Mouse (Mus musculus): Measurements from ENCODE around the gene Prr36. TPM values are rescaled to one million over a fixed set of nuclear protein-coding genes. Genes with fewer than 3 reads are reported as not detected.

Gene Prr36
- polyA plus RNA-seq (2015; fragmentation: Nextera tagmentation; extraction: Ambion mirVana), result 5.1 and 11.1 TPM in 2 replicates

DNA sequence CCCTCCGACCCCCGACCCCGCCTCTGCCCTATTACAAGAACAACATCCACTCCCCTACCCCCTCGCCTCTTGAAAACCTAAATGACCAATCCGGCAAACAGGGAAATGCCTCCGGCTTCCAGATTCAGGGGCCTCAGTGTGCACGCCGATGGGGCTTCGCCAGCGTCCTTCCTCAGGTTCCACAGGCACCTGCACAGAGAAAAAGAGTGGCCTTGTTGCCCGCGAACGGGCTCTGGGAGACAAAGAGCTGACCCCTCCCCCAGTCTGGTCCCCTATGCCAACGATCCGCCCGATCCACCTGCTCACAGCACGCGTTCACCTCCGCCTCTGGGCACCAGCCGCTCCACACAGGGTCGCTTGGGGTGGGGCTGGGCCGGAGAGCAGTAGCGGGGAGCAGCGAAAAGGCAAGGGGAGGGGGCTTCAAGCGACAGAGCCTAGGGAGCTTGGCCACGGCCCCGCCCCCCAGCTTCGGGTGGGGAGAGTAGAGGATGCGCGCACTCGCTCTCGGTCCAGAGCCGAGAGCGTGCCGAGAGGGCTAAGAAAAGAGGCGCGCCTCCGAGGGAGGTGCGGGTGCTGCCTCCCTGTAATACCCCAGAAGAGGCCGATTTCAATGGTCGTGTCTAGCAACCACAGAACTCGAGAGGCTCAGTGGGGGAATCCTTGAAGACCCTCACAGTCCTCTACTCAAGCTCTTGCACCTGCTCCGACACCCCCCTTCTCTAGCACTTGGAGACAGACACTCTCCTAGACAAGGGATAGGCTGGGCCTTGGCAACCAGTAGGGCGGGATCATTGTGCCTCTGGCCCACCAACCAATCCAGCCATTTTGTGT, at the start of gene Prr36:
Gene Prr36, minus strand, starts transcription at position 669 of the 831 bp plus-strand sequence.

GRCm38 (mm10) chr8:4259125-4259804, 42.0 kb upstream of the Prr36 start, which contains the start of gene Ctxn1:
TSS of gene Ctxn1 (minus strand) at chr8:4259274.

DNA sequence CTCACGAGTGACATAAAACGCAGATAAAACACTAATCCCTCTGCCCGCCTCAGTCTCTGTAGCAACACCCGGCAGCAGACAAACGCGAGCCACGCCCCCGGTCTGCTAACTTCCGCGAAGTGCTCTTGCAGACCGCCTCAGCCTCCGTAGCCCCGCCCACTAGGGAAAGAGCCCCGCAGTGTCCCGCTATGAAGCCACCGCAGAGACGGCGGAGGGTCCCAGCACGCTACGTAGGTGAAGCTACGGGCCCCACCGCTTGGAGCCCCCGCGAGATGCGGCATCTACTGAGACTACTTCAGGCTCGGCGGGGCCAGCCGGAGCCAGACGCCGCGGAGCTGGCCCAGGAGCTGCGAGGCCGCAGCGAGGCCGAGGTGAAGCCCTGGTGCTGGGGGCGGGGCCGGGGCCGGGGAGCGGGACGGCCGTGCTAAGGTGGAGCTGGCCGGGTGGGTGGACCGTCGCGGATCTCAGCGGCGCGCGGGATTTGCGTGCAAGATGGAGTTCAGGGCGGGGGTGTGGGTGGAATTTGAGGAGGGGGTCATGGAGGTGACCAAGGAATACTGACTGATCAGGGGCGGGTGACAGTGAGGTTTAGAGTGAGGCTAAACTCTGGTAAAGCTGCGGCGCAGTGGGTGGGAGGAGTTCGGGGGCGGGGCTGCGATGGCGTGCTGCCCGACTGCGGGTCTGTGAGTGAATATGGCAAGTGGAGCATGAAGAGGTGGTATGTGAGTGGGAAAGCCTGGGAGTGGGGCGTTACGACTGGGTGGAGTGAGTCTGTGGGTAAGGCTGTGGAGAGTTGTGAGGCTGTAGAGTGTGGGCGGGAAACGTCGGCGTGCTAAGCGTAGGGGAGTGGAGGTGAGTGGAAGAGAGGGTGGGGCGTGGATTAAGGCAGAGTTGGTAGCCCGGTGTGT, 35.9 kb upstream of the Prr36 start, which contains the start of gene Snapc2:
Gene Snapc2, plus strand, starts transcription at position 147 of the 908 bp plus-strand sequence.

DNA sequence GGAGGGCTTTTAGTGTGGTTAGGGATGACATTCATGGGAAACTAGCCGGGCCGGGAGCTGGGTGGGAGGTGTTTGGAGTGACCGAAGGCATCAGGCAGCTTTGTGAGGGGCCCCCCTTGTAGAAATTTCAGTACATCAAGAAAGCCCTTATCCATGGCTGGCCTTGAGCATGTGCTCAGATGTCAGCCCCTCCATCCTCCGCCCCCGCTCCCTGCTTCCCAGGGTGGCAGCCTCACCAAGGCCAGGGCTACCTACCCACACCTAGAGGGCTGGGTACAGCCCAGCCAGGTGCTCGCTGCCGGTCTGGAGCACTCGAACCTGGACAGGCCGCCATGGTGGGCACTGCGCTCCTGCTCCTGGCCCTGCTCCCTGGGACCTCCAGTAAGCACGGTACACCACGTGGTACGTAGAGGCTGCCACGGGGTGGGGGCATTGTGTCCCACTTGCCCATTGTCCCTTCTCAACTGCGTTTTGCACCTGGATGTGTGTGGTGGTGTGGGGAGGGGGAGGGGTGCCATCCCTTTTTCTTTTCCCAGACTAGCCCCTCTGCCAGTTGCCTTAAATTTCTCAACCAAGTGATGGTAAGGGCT, 30.8 kb upstream of the Prr36 start, which contains the start of gene Tgfbr3l:
Gene Tgfbr3l, plus strand, starts transcription at position 264 of the 590 bp plus-strand sequence.

DNA sequence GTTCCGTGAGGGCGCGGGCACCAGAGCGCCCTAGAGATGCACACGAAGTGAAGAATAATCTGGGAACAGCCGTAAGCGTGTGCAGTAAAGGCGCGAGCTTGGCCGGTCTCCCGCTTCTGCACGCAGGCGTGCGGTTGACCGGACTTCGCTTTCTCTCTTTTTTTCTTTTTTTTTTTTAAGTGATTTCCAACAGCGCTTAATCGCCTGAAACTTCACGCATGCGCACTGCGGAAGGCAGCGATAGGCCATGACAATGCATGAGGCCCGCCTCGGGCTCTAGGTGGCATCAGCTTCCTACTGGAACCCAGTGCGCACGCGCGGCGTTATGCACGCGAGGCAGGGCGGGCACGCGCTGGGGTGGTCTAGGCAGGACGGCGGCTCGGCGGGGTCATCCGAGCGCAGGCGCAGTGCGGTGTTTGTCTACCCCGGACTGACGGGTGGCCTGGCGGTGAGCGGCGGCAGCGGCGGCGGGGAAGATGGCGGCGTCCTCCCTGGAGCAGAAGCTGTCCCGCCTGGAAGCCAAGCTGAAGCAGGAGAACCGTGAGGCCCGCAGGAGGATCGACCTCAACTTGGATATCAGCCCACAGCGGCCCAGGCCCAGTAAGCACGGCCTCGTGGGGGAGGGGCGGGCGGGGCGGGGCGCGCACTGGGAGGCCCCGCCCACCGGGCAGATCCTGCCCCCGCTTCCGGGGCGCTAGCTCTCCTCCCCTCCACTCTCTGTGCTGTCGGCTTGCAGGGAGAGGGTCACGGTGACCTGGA, 21.4 kb upstream of the Prr36 start, which contains the start of the genes Map2k7 and Gm49320:
Gene Map2k7, plus strand, starts transcription at position 307 of the 759 bp plus-strand sequence.
Gene Gm49320, plus strand, starts transcription at position 432 of the 759 bp plus-strand sequence.

GRCm38 (mm10) chr8:4226739-4227347, 9.6 kb upstream of the Prr36 start, which contains the start of gene Lrrc8e:
TSS of gene Lrrc8e (plus strand) at chr8:4226827.

DNA sequence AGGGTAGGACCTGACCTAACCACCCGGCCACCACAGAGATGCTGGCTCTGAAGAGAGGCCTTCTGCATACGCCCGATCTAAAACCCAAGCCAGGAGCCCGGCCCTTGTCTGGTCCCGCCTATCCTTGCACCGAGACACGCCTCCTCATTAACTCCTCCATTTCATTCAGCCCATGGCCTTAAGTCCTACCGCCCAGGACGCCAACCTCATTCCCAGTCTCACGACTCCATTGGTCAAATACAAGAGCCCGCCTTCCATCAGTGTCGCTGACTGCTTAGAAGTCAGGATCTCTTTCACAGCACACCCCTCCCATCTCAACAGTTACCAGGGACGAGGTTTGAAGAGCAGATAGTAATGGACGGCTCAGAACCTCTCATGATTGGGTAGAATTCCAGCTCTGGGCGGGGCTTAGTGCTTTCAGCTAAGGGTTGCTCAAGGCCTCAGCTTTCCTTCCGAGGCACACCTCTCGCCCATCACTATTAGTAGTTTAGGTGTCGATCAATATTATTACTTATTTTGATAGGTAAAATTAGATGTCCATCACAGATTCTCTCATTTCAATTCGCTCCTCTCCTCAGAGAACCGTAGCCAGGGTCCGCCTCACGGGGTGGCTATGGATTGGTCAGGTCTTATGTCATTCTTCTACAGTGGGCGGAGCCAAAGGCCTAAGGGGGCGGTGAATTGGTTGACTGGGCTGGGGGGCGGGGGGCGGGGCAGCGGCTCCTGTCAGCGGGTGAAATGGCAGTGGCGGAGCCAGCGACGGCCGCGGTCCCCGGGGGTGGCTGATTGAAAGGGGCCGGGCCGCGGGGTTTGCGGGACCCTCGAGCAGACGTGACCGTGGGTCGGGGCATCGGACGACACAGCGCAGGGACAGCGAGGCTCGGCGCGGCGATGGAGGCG, 51.2 kb downstream of the Prr36 start, which contains the start of gene Evi5l:
Gene Evi5l, plus strand, starts transcription at position 716 of the 900 bp plus-strand sequence.

Other genes starting within 250 kb of the Prr36 start
- gene Cd209f, start 111.6 kb downstream of the Prr36 start, polyA plus RNA-seq (2015; fragmentation: Nextera tagmentation; extraction: Ambion mirVana), result 0.66 TPM in 1 of 2 replicates, not detected in the other
- not detected in 2 replicates for gene Cd209g, start 83.4 kb downstream of the Prr36 start, polyA plus RNA-seq (2015; fragmentation: Nextera tagmentation; extraction: Ambion mirVana)
- gene Evi5l, start 50.9 kb downstream of the Prr36 start, polyA plus RNA-seq (2015; fragmentation: Nextera tagmentation; extraction: Ambion mirVana), result 15.9 and 19.5 TPM in 2 replicates
- 2.2 and 4.1 TPM in 2 replicates for gene Lrrc8e, start 9.4 kb upstream of the Prr36 start, polyA plus RNA-seq (2015; fragmentation: Nextera tagmentation; extraction: Ambion mirVana)
- 23.0 and 34.2 TPM in 2 replicates for gene Map2k7, start 21.3 kb upstream of the Prr36 start, polyA plus RNA-seq (2015; fragmentation: Nextera tagmentation; extraction: Ambion mirVana)
- gene Gm49320, start 21.4 kb upstream of the Prr36 start, polyA plus RNA-seq (2015; fragmentation: Nextera tagmentation; extraction: Ambion mirVana), result 0.41 and 1.6 TPM in 2 replicates
- gene Tgfbr3l, start 30.8 kb upstream of the Prr36 start, polyA plus RNA-seq (2015; fragmentation: Nextera tagmentation; extraction: Ambion mirVana), result 2.6 and 4.0 TPM in 2 replicates
- 34.8 and 46.2 TPM in 2 replicates for gene Snapc2, start 35.6 kb upstream of the Prr36 start, polyA plus RNA-seq (2015; fragmentation: Nextera tagmentation; extraction: Ambion mirVana)
- gene Ctxn1, start 41.8 kb upstream of the Prr36 start, polyA plus RNA-seq (2015; fragmentation: Nextera tagmentation; extraction: Ambion mirVana), result 40.0 and 80.7 TPM in 2 replicates
- 41.8 and 69.5 TPM in 2 replicates for gene Timm44, start 58.5 kb upstream of the Prr36 start, polyA plus RNA-seq (2015; fragmentation: Nextera tagmentation; extraction: Ambion mirVana)
- 9.5 and 12.4 TPM in 2 replicates for gene Ccl25, start 107.8 kb upstream of the Prr36 start, polyA plus RNA-seq (2015; fragmentation: Nextera tagmentation; extraction: Ambion mirVana)
- 58.6 and 95.3 TPM in 2 replicates for gene Elavl1, start 108.0 kb upstream of the Prr36 start, polyA plus RNA-seq (2015; fragmentation: Nextera tagmentation; extraction: Ambion mirVana)